Mouse (Mus musculus) G1E (cell line): ENCODE data around the gene Akna.

Experiments
- CTCF ChIP-seq: IDR thresholded peaks from 2 replicates; pipeline ENCODE4 v1.5.1; 2012; ENCODE audit warnings: low read depth, low read length, inconsistent platforms, mixed read lengths
- GATA1 ChIP-seq: IDR thresholded peaks from 2 replicates; pipeline ENCODE4 v1.6.1; 2012; ENCODE audit warnings: borderline replicate concordance, low read length, inconsistent platforms, mixed read lengths
- TAL1 ChIP-seq: conservative IDR thresholded peaks from 2 replicates; pipeline ENCODE4 v1.6.1; 2012; ENCODE audit warnings: low read depth, low read length, inconsistent platforms, mixed read lengths

DNA sequence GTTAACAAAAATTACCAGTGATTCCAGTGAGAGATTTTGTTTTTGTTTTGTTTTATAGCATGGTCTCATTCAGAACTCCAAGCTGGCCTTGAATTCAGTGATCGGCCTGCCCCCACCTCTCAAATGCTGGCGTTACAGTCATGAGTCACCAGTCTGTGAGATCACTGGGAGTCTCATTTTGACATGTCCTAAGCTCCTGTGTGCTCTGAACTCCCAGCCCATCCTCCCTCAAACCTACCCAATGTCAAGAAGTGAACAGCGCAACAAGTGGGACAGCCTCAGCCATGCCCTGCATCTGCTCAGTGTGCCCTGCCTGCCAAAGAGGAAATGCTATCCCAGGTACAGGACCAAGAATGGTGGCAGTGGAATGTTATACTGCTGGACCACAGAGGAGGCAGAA is 17.9 kb downstream of the Akna start:
- no peak for TF ChIP-seq CTCF
- no peak for TF ChIP-seq TAL1
- TF ChIP-seq GATA1: no peak
